Mouse (Mus musculus) olfactory bulb, adult 2 months (tissue): Measurements from ENCODE around the gene Tmem51.

Experiments used
- CTCF ChIP-seq: fragments of 200-500 bp; IDR thresholded peaks from 2 replicates; pipeline ENCODE4 v1.5.1; 2012; ENCODE audit warnings: low read depth, mild to moderate bottlenecking, low read length, moderate library complexity; ENCODE audit not compliant: insufficient read depth
- POLR2A ChIP-seq: fragments of 200-500 bp; IDR thresholded peaks from 2 replicates; pipeline ENCODE4 v1.6.1; 2012; ENCODE audit warnings: mild to moderate bottlenecking, low read depth, low read length, moderate library complexity; ENCODE audit not compliant: insufficient read depth

DNA sequence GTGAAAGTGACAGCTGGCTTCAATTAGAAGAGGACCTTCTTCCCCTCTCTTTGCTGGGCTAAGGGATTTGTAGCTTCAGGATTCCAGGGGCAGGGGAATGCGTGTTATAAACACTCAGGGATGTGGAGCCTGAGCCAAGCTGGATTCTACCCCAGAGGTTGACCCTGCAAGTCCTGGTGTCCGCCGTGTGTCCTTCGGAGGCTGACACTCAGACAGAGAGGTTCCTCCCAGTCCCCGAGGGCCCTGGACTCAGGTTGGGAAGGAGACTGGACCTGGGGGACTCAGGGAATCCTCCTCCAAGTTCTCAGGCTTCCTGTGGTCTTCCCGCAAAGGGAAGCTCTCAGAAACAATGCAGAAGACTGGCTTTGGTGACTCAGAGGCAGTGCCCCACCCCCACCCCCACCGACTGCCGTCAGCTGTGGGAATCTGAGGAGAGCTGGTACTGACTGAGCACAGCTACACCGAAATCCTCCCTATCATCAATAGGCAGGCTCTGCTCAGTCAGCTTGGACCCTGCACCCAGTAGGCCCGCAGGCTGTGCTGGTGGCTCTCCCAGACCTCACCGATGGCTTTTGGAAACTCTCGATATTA is 19.1 kb upstream of the Tmem51 start:
- TF ChIP-seq POLR2A (no peak), CTCF (no peak)
